8 mouse cellular contexts compared by ENCODE assay signal in genomic region chr11:53032336-53032735, GRCm38 (mm10).
DNase-seq lines count a peak whose midpoint lies in the region; ATAC-seq and TF ChIP-seq lines count a peak whose summit lies in the region.

No protein-coding gene starts in this region.

- 22% methylated on average over 4 of the region's 4 CpGs for WGBS in kidney, postnatal 0 days
- 23% methylated on average over 4 of the region's 4 CpGs for WGBS in liver, embryonic 14.5 days (ENCODE audit: insufficient replicate concordance)

- peak; percentile 92 for ATAC-seq in common myeloid progenitor, adult 5-6 weeks (replicated peaks; ENCODE audit: low read depth, poor library complexity, severe bottlenecking)
- ATAC-seq in kidney, postnatal 0 days (replicated peaks; ENCODE audit: low FRiP score, low read depth): no peak
- no peak for ATAC-seq in liver, embryonic 14.5 days (ENCODE audit: insufficient read depth)

- H3K4me2 ChIP-seq in kidney, postnatal 0 days (ENCODE audit: low read length): no peak overlapping the region
- H3K4me2 ChIP-seq in liver, embryonic 14.5 days (ENCODE audit: low read depth): no peak overlapping the region

- H3K36me3 ChIP-seq in kidney, postnatal 0 days (ENCODE audit: insufficient read depth, low read length): no peaks in the 10 kb centered on the region
- H3K36me3 ChIP-seq in liver, embryonic 14.5 days (replicated peaks; ENCODE audit: control insufficient read depth, insufficient read depth, low read depth): no peaks in the 10 kb centered on the region

- DNase-seq in 3134 (ENCODE audit: extremely low read depth, insufficient read length, low spot score): peak; percentile 31
- DNase-seq in WW6 (ENCODE audit: low read depth, low spot score): peak; percentile 61
- peak; percentile 51 to 57 for DNase-seq in gastrocnemius, adult 8-10 months (ENCODE audit: low spot score in 2 of 2)
- peak; percentile 78 for DNase-seq in kidney, postnatal 0 days (ENCODE audit: low spot score)
- DNase-seq in liver, embryonic 14.5 days (ENCODE audit: low read depth in 3 of 3, low spot score in 3 of 3): peak; percentile 7 to 9 (median 7)
- peak; percentile 74 for DNase-seq in ovary, postnatal 14 days (ENCODE audit: low spot score)
- peak; percentile 82 for DNase-seq in thymus, postnatal 14 days

- H3K9ac ChIP-seq in kidney, postnatal 0 days (ENCODE audit: low read depth, low read length): no peak overlapping the region
- H3K9ac ChIP-seq in liver, embryonic 14.5 days (replicated peaks): no peak overlapping the region

- no peak for TF ChIP-seq EP300 in liver, embryonic 14.5 days (IDR thresholded peaks at IDR 0.05; ENCODE audit: low read depth)

- peak; percentile 94 for TF ChIP-seq CTCF in kidney, postnatal 0 days (IDR thresholded peaks at IDR 0.05; ENCODE audit: low read depth)
- peak; percentile 95 for TF ChIP-seq CTCF in liver, embryonic 14.5 days (IDR thresholded peaks at IDR 0.05; ENCODE audit: low read depth)

- H3K27ac ChIP-seq in kidney, postnatal 0 days: no peak overlapping the region
- H3K27ac ChIP-seq in liver, embryonic 14.5 days: no peak overlapping the region

- H3K9me3 ChIP-seq in kidney, postnatal 0 days (replicated peaks; ENCODE audit: low read length): no peaks in the 10 kb centered on the region
- no peaks in the 10 kb centered on the region for H3K9me3 ChIP-seq in liver, embryonic 14.5 days (ENCODE audit: control insufficient read depth, low read length)

- no peaks in the 10 kb centered on the region for H3K4me1 ChIP-seq in kidney, postnatal 0 days (replicated peaks; ENCODE audit: insufficient read depth, low read length)
- H3K4me1 ChIP-seq in liver, embryonic 14.5 days (replicated peaks; ENCODE audit: control insufficient read depth in 2 of 2, insufficient read depth in 2 of 2, low read length in 1 of 2): no peaks in the 10 kb centered on the region

- no peak overlapping the region for H3K4me3 ChIP-seq in kidney, postnatal 0 days (replicated peaks; ENCODE audit: low read depth, low read length)
- no peak overlapping the region for H3K4me3 ChIP-seq in liver, embryonic 14.5 days (ENCODE audit: insufficient read depth in 1 of 2, low read depth in 2 of 2, low read length in 2 of 2)

- H3K27me3 ChIP-seq in kidney, postnatal 0 days (ENCODE audit: insufficient read depth, low read length): no peaks in the 10 kb centered on the region
- no peaks in the 10 kb centered on the region for H3K27me3 ChIP-seq in liver, embryonic 14.5 days (ENCODE audit: control insufficient read depth, insufficient read depth, low read length)

Comparison
In these comparisons a context has a peak if more than half of its experiments do, and no peak if none do; other contexts are left out.
1. DNase-seq: peak in every context shown above with its lines; median percentile 82 in thymus, postnatal 14 days; 78 in kidney, postnatal 0 days; 74 in ovary, postnatal 14 days; 61 in WW6; 54 in gastrocnemius, adult 8-10 months; 31 in 3134; 7 in liver, embryonic 14.5 days.